Mouse (Mus musculus) erythroblast, adult 5-6 weeks (primary cell): ENCODE measurements around the gene Tlr2. TPM values are rescaled to one million over a fixed set of nuclear protein-coding genes. Genes with fewer than 3 reads are reported as not detected.

Experiments
- ATAC-seq: replicated peaks from 2 replicates; pipeline ENCODE4 v1.8.0; 2016; ENCODE audit warnings: moderate number of reproducible peaks, mild to moderate bottlenecking, moderate TSS enrichment, inconsistent platforms; ENCODE audit not compliant: poor library complexity, low FRiP score, severe bottlenecking
- total RNA-seq, 2 experiments: library from RNA; stranded (forward) in 1 of 2; stranded (reverse) in 1 of 2; fragments of 150-400 nt in 1 of 2; fragments of 200-764, 138-1000 nt in 1 of 2; gene quantifications; 2 replicates each; pipeline versions ENCODE4 v1.2.3 to v1.2.4; 2015 to 2017; ENCODE audit warnings: low replicate concordance in 2 of 2

The Tlr2 gene
- total RNA-seq, 2 experiments from 2014 or later: 1.5 to 4.4 TPM

DNA sequence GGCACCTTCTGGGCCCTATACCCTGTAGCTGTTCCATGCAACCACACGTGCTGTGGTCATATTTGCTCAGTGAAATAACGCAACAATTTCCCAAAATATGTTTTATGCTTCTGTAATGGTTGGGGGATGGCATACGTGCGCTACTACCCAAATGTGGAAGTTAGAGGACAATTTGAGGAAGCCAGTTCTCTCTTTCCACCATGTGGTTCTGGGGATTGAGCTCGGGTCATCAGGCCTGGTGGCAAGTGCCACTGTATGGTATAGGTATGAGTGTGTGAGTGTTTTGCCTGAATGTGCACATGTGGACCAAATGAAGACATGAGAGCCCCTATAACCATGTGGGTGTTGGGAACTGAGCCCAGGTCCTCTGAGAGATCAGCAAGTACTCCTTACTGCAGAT, 2.1 kb downstream of the Tlr2 start:
- ATAC-seq: no peak

DNA sequence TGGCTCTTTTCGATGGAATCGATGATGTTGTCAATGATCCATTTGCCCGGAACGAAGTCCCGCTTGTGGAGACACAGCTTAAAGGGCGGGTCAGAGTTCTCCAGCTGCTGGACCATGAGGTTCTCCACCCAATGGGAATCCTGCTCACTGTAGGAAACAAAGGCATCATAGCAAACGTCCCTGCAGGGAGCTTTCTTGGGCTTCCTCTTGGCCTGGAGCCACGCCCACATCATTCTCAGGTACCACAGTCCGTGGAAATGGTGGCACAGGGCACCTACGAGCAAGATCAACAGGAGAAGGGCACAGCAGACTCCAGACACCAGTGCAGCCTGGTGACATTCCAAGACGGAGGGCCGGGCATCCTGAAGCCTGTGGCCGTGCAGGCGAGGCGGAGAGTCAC, 4.9 kb downstream of the Tlr2 start:
- ATAC-seq: no peak

- ATAC-seq: no peak
These were observed 13.4 kb downstream of the Tlr2 start for GRCm38 (mm10) chr3:83828145-83828611.

- ATAC-seq: no peak
These were observed 13.9 kb downstream of the Tlr2 start for GRCm38 (mm10) chr3:83827684-83828083.

DNA sequence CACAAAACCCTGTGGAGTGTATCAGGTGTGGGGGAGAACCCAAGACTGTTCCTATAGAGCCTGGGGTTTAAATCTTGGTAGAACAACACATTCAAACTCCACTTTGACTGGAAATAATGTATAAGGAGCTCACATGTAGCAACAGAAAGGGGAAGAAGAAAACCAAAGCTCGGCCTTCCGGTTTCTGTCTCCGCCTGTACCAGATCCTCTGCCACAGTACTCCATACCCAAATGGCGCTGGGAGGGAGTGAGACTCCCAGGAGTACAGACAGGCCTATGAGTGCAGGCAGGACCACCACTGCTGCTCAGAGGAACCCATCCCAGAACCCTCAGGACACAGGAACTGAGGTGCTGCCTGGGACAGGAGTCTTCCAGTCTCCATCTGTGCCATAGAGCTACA, 17.8 kb downstream of the Tlr2 start:
- no peak for ATAC-seq

DNA sequence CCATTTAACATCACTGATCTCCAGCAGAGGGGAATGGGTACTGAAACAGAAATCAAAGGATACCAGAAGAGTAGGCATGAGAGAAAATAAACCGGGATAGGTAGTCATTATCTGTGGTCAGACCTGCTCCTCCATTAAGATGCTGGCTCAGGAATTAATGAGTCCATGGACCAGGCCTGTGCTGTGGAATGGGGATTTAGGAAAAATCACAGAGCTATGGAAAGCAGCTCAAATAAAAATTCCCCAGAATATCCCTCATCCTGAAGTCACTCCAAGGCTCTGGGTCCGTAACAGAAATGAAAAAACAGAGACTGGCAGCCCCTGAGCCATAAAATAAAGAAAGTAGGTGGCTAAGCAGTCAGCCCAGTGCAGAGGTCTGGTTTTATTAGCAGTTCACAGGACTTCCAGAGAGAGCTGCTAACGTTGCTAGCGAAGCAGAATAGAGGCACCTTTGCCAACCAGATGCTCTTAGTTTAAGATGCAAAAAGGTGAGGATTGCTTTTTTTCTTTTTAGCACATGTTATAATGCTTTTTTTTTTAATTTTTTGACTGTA, 25.1 kb downstream of the Tlr2 start:
- ATAC-seq: no peak

- no peak for ATAC-seq
These were observed 28.7 kb downstream of the Tlr2 start for GRCm38 (mm10) chr3:83812863-83813262.

DNA sequence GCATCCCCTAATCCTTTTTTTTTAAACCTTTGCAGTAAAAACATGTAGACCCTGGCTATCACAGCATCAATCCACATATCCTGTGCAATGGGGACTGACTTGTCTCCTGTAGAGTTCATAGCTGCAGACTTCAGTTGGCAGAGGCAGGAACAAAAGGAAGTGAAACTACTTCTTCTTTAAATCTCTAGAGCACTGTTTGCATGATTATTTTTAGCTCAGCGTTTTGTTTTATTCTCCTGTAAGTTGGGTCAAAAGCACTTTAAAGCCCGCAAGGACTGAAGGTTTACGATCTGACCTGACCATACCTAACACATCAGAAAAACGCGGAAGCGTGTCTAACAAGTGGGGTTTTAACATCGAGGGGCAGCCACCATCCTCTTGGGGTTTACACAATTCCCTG, 29.6 kb downstream of the Tlr2 start:
- ATAC-seq: no peak

- ATAC-seq: no peak
These were observed 33.1 kb downstream of the Tlr2 start for GRCm38 (mm10) chr3:83808483-83808882.

DNA sequence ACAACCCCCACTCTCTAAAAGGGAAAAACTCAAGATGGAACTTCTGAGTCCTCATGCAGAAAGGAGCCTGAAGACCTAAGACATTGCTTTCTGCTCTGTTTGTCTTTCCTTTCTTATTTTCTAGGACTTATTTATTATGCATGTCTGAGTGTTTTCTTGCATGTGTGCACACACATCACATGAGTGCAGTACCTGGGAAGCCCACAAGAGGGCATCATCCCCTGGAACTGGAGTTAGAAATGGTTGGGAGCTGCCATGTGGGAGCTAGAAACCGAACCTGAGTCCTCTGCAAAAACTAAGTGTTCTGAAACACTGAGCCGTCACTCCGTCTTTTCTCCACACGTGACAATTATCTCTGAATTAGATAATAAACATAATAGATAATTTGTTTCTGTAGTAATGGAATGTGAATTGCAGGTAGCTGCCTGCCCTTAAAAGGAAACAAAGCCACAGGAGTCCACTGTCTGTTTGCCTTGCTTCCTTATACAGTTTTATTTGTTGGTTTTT, 39.9 kb downstream of the Tlr2 start:
- no peak for ATAC-seq

DNA sequence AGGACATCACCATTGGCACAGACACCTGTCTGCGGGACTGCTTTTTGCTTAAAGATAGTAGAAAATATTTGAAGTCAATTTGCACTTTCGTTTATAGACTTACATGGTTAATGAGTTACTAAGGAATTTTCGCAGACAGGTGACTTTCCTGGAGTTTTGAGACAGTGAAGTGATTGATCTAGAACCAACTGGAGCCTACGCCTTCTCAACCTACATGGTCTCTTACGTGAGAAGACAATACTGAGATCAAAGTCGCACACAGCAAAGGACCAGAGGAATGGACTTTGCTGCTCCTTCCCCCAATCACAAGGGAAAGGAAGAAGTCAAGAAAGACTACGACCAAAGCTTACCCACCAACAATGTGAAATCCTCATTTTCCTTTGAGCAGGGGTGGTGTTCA, 42.1 kb downstream of the Tlr2 start:
- no peak for ATAC-seq

GRCm38 (mm10) chr3:83797828-83798227, 43.7 kb downstream of the Tlr2 start:
- ATAC-seq: peak; percentile 57

DNA sequence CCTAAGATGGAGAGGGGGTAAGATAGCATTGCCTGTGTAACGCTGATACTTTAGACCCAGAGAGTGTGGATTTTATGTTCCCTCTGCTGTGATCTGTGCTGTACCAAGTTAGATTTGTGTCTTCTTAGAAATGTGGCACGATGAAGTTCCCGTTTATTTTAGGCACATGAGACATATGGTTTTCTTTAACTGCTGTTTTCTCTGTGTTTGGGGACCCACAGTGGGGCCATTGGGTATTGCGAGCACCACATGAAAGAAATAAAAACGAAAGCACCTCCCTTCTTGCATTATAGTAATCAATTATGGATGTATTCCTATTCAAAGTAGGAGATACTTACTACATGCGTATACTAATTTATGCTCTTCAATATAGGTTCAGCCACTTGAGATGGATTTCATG, 44.5 kb downstream of the Tlr2 start:
- ATAC-seq: no peak

DNA sequence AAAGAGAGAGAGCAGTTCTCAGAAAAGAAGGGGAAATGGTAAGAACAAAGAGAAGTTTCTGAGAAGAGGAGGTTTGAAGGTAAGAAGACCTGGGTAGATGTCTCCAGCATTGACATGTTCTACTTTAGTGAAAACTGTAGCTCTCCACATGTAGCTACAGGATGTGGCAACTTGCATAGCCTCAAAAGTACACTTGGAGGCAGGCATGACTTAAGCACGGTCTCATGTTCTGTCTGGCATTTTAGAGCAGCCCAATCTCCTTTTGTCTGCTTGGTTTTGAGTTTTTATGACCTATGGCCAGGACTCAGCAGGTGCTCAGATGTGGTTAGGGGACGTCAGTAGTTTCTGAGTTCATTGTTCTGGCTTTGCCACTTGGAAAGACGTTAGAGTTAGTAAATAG, 50.1 kb downstream of the Tlr2 start:
- no peak for ATAC-seq

GRCm38 (mm10) chr3:83789651-83790451, 51.7 kb downstream of the Tlr2 start:
- ATAC-seq: no peak

- ATAC-seq: no peak
These were observed 53.7 kb downstream of the Tlr2 start for GRCm38 (mm10) chr3:83787776-83788305.

DNA sequence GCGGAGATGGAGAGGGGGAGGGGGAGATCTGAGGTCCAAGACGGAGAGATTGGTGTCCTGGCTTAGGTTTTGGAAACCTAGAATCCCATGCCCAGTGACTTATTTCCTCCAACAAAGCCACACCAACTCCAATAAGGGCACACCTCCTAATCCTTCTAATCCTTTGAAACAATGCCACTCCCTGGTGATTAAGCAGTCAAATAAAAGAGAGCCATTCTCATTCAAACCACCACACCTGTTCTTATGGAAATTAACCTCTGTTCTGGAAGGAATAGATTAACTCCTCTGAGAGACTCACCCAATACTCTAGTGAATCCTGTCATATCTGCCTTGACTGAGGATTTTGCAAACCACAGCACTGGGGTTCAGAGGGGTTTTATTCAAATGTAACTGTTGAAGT, 54.5 kb downstream of the Tlr2 start:
- ATAC-seq: no peak
